Mouse (Mus musculus): ENCODE measurements around the gene Mgat4c. TPM values are rescaled to one million over a fixed set of nuclear protein-coding genes. Genes with fewer than 3 reads are reported as not detected.

Mgat4c gene
- polyA plus RNA-seq, 1 experiment, result not detected

DNA sequence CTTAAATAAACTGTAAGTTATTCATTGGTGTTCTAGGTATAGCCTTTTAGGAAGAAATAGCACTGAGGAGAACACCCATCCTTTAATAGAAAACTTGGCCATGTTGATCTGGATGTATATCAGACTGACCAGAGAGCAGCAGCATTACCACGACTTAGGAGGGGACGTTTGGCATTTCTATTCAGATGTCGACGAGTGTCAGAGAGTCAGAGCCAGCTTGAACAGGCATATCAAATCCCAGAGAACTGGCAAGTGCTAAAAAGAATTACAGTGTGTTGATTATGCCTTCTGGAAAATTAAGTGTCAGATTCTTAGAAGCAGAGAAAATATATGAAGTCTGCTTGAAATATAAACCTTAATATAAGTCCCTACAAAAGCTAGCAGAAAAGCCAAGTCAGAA lies 89.9 kb downstream of the Mgat4c start:
- Histone ChIP-seq H3K9ac (ENCODE audit: low read depth, poor library complexity, severe bottlenecking) (no peak overlapping the region), H3K4me1 (ENCODE audit: control insufficient read depth, insufficient read depth, low read length) (no peaks in the 10 kb centered on the region), H3K9me3 (replicated peaks; ENCODE audit: control insufficient read depth, insufficient read depth, low read length, poor library complexity, severe bottlenecking) (no peaks in the 10 kb centered on the region), H3K27me3 (ENCODE audit: control insufficient read depth, insufficient read depth, low read length, poor library complexity, severe bottlenecking) (no peaks in the 10 kb centered on the region), H3K4me3 (ENCODE audit: low read depth, low read length) (no peak overlapping the region), H3K36me3 (ENCODE audit: control insufficient read depth, insufficient read depth, low read length, poor library complexity, severe bottlenecking) (no peaks in the 10 kb centered on the region), H3K27ac (ENCODE audit: insufficient read depth, low read length) (no peak overlapping the region)
- TF ChIP-seq EP300 (IDR thresholded peaks at IDR 0.05; ENCODE audit: insufficient read depth, low read depth, low read length) (no peak), CTCF (IDR thresholded peaks at IDR 0.05; ENCODE audit: low read depth, low read length) (no peak), POLR2A (IDR thresholded peaks at IDR 0.05; ENCODE audit: insufficient read depth, low read length) (no peak)

DNA sequence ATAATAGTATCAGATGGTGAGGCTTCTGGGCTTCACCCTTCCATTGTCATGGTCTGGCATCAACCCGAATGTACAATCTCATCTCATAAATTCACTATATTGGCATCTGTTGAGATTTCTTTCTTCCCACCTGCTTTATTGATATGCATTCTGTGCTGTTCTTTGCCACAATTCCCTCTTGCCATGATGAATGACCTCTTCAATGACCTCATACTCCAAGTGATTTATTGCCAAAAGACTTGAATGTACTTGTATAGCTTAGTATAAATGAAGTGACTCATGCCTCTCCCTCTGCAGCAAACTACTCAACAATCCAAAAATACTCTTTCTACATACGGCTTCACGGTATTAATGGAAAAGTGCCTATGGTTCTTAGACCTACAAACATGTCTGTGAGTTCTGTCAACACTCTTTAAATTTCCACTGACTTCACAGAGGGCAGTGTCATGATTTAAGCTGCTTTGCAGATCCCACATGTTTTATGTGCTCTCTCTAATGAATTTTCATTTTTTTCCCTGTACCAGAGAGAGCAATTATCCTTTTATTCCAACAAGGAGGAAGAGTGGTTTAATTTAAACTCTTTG lies 102.0 kb downstream of the Mgat4c start:
- H3K27ac ChIP-seq (ENCODE audit: insufficient read depth, low read length), result no peak overlapping the region
- H3K4me3 ChIP-seq (ENCODE audit: low read depth, low read length), result no peak overlapping the region
- no peaks in the 10 kb centered on the region for H3K36me3 ChIP-seq (ENCODE audit: control insufficient read depth, insufficient read depth, low read length, poor library complexity, severe bottlenecking)
- no peaks in the 10 kb centered on the region for H3K9me3 ChIP-seq (replicated peaks; ENCODE audit: control insufficient read depth, insufficient read depth, low read length, poor library complexity, severe bottlenecking)
- no peak for TF ChIP-seq CTCF (IDR thresholded peaks at IDR 0.05; ENCODE audit: low read depth, low read length)
- no peak for TF ChIP-seq EP300 (IDR thresholded peaks at IDR 0.05; ENCODE audit: insufficient read depth, low read depth, low read length)
- TF ChIP-seq POLR2A (IDR thresholded peaks at IDR 0.05; ENCODE audit: insufficient read depth, low read length), result no peak
- H3K9ac ChIP-seq (ENCODE audit: low read depth, poor library complexity, severe bottlenecking), result no peak overlapping the region
- H3K4me1 ChIP-seq (ENCODE audit: control insufficient read depth, insufficient read depth, low read length), result no peaks in the 10 kb centered on the region
- no peaks in the 10 kb centered on the region for H3K27me3 ChIP-seq (ENCODE audit: control insufficient read depth, insufficient read depth, low read length, poor library complexity, severe bottlenecking)

DNA sequence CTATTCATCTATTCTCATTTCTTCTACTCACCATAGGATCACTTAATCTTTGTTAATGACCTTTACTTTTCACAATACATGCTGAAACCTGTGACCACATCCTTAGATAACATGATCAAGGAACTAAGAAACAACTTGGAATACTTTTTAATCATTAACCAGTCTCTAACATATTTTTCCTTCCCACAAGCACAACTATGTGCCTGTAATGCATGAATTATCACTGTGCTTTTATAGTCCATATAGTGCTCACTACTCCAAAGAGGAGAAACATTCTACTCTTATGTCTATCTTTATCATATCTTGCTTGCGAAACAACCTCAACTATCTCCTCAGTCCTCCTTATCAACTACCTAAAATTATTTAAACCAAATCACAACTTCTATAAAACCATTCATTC lies 114.2 kb downstream of the Mgat4c start:
- H3K27me3 ChIP-seq (ENCODE audit: control insufficient read depth, insufficient read depth, low read length, poor library complexity, severe bottlenecking), result no peaks in the 10 kb centered on the region
- no peaks in the 10 kb centered on the region for H3K9me3 ChIP-seq (replicated peaks; ENCODE audit: control insufficient read depth, insufficient read depth, low read length, poor library complexity, severe bottlenecking)
- H3K4me1 ChIP-seq (ENCODE audit: control insufficient read depth, insufficient read depth, low read length), result no peaks in the 10 kb centered on the region
- H3K4me3 ChIP-seq (ENCODE audit: low read depth, low read length), result no peak overlapping the region
- TF ChIP-seq POLR2A (IDR thresholded peaks at IDR 0.05; ENCODE audit: insufficient read depth, low read length) (no peak), CTCF (IDR thresholded peaks at IDR 0.05; ENCODE audit: low read depth, low read length) (no peak), EP300 (IDR thresholded peaks at IDR 0.05; ENCODE audit: insufficient read depth, low read depth, low read length) (no peak)
- no peak overlapping the region for H3K9ac ChIP-seq (ENCODE audit: low read depth, poor library complexity, severe bottlenecking)
- no peaks in the 10 kb centered on the region for H3K36me3 ChIP-seq (ENCODE audit: control insufficient read depth, insufficient read depth, low read length, poor library complexity, severe bottlenecking)
- no peak overlapping the region for H3K27ac ChIP-seq (ENCODE audit: insufficient read depth, low read length)

DNA sequence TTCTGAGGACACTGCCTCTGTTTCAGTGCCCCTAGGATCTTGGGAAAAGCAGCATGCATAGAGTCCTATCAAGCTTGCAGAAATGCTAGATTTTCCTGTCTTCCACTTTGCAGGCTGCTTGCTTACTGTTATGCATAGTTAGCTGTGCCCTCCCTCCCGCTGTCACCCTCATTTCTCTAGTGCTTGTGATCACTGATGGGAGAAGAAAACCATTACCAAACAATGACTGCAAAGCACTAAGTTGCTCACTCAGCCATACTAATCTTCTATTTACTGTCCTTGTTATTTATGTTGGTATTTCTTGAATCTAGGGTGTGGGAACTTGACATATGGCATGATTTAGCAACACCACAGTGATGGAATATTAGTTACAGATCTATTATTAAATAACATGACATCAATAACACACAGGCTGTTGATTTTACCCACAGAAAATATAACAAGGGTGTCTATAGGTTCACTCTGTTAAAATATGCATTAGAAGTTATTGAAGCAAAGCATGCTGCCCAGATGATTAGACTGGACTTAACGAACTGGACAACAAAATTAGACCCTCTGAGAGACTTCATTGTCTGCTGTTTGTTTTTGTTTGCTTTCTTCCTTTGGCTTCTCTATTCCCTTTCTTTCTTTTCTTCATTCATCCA lies 117.7 kb downstream of the Mgat4c start:
- H3K36me3 ChIP-seq (ENCODE audit: control insufficient read depth, insufficient read depth, low read length, poor library complexity, severe bottlenecking), result no peaks in the 10 kb centered on the region
- no peaks in the 10 kb centered on the region for H3K27me3 ChIP-seq (ENCODE audit: control insufficient read depth, insufficient read depth, low read length, poor library complexity, severe bottlenecking)
- no peaks in the 10 kb centered on the region for H3K4me1 ChIP-seq (ENCODE audit: control insufficient read depth, insufficient read depth, low read length)
- no peak for TF ChIP-seq EP300 (IDR thresholded peaks at IDR 0.05; ENCODE audit: insufficient read depth, low read depth, low read length)
- TF ChIP-seq POLR2A (IDR thresholded peaks at IDR 0.05; ENCODE audit: insufficient read depth, low read length), result no peak
- no peak for TF ChIP-seq CTCF (IDR thresholded peaks at IDR 0.05; ENCODE audit: low read depth, low read length)
- no peaks in the 10 kb centered on the region for H3K9me3 ChIP-seq (replicated peaks; ENCODE audit: control insufficient read depth, insufficient read depth, low read length, poor library complexity, severe bottlenecking)
- H3K27ac ChIP-seq (ENCODE audit: insufficient read depth, low read length), result no peak overlapping the region
- H3K4me3 ChIP-seq (ENCODE audit: low read depth, low read length), result no peak overlapping the region
- H3K9ac ChIP-seq (ENCODE audit: low read depth, poor library complexity, severe bottlenecking), result no peak overlapping the region

DNA sequence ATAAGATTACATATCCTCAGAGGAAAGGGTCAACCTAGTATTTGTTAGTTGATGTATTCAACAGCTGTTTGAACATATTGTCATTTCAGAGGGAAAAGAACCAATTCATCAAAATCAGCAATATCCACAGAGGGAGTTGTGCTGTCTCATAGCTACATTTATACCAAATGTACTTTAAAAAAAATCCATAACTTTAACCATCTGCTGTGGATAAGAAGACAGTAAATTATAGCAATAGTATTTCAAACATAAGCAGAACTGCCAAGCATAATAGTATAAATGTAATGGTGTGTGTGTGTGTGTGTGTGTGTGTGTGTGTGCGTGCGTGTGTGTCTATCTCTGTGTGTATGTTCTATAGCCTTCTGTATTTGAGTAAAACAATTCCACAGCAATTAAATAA lies 127.5 kb downstream of the Mgat4c start:
- Histone ChIP-seq H3K9ac (ENCODE audit: low read depth, poor library complexity, severe bottlenecking) (no peak overlapping the region), H3K27me3 (ENCODE audit: control insufficient read depth, insufficient read depth, low read length, poor library complexity, severe bottlenecking) (no peaks in the 10 kb centered on the region), H3K4me1 (ENCODE audit: control insufficient read depth, insufficient read depth, low read length) (no peaks in the 10 kb centered on the region)

DNA sequence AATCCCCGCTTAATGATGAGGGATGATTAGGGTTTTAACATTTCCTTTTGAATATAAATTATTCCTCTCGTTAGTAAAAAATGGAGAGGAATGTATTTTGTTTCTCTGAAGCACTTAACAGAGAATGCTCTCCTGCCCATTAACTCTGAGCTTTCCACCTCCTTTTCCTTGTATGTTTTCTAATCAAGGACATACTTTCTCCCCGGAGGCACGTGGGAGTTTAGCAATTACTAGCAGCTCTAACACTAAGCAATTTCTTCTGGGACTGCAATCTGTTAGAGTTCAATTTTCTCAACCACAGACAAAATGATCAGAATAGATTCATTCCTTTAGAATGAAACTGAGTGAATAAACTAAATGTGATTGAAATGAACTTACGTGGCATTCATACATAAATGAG lies 135.6 kb downstream of the Mgat4c start:
- no peaks in the 10 kb centered on the region for H3K4me1 ChIP-seq (ENCODE audit: control insufficient read depth, insufficient read depth, low read length)
- H3K36me3 ChIP-seq (ENCODE audit: control insufficient read depth, insufficient read depth, low read length, poor library complexity, severe bottlenecking), result no peaks in the 10 kb centered on the region
- H3K27ac ChIP-seq (ENCODE audit: insufficient read depth, low read length), result no peak overlapping the region
- TF ChIP-seq POLR2A (IDR thresholded peaks at IDR 0.05; ENCODE audit: insufficient read depth, low read length) (no peak), EP300 (IDR thresholded peaks at IDR 0.05; ENCODE audit: insufficient read depth, low read depth, low read length) (no peak), CTCF (IDR thresholded peaks at IDR 0.05; ENCODE audit: low read depth, low read length) (no peak)
- H3K9ac ChIP-seq (ENCODE audit: low read depth, poor library complexity, severe bottlenecking), result no peak overlapping the region
- H3K27me3 ChIP-seq (ENCODE audit: control insufficient read depth, insufficient read depth, low read length, poor library complexity, severe bottlenecking), result no peaks in the 10 kb centered on the region
- no peak overlapping the region for H3K4me3 ChIP-seq (ENCODE audit: low read depth, low read length)
- H3K9me3 ChIP-seq (replicated peaks; ENCODE audit: control insufficient read depth, insufficient read depth, low read length, poor library complexity, severe bottlenecking), result no peaks in the 10 kb centered on the region

More for the DNA sequence above, 127.5 kb downstream of the Mgat4c start:
- TF ChIP-seq CTCF (IDR thresholded peaks at IDR 0.05; ENCODE audit: low read depth, low read length), result no peak
- TF ChIP-seq EP300 (IDR thresholded peaks at IDR 0.05; ENCODE audit: insufficient read depth, low read depth, low read length), result no peak
- no peak for TF ChIP-seq POLR2A (IDR thresholded peaks at IDR 0.05; ENCODE audit: insufficient read depth, low read length)
- Histone ChIP-seq H3K36me3 (ENCODE audit: control insufficient read depth, insufficient read depth, low read length, poor library complexity, severe bottlenecking) (no peaks in the 10 kb centered on the region), H3K27ac (ENCODE audit: insufficient read depth, low read length) (no peak overlapping the region), H3K4me3 (ENCODE audit: low read depth, low read length) (no peak overlapping the region), H3K9me3 (replicated peaks; ENCODE audit: control insufficient read depth, insufficient read depth, low read length, poor library complexity, severe bottlenecking) (no peaks in the 10 kb centered on the region)
